Mouse (Mus musculus) embryo, embryonic 11 days (tissue): ENCODE results near the gene Cpt1a.
A peak's percentile ranks its signal among the peaks of the same experiment; 100 is the strongest.

Source experiments
- DNase-seq: peaks from one replicate; pipeline ENCODE4 v3.0.0-alpha.2; 2015

Cpt1a gene

GRCm38 (mm10) chr19:3322261-3322969, at the start of gene Cpt1a:
Cpt1a (plus strand) TSS chr19:3322334.
- peak; percentile 45 for DNase-seq

- DNase-seq: no peak
Measured at GRCm38 (mm10) chr19:3273331-3273730, 48.8 kb upstream of the Cpt1a start.

GRCm38 (mm10) chr19:3275744-3276365, 46.3 kb upstream of the Cpt1a start:
- DNase-seq: no peak

GRCm38 (mm10) chr19:3281886-3282285, 40.2 kb upstream of the Cpt1a start:
- DNase-seq: no peak

GRCm38 (mm10) chr19:3282572-3283467, 39.3 kb upstream of the Cpt1a start, which contains the start of the genes Mrpl21 and Ighmbp2:
Mrpl21 (plus strand) TSS chr19:3282901.
Ighmbp2 (minus strand) TSS chr19:3283017.
- DNase-seq: peak; percentile 94

GRCm38 (mm10) chr19:3289006-3289405, 33.1 kb upstream of the Cpt1a start:
- DNase-seq: no peak

GRCm38 (mm10) chr19:3292028-3292427, 30.1 kb upstream of the Cpt1a start:
- DNase-seq: peak; percentile 64

GRCm38 (mm10) chr19:3292993-3293392, 29.1 kb upstream of the Cpt1a start:
- DNase-seq: no peak

GRCm38 (mm10) chr19:3295245-3295644, 26.9 kb upstream of the Cpt1a start:
- DNase-seq: no peak

- no peak for DNase-seq
Measured at GRCm38 (mm10) chr19:3297034-3297433, 25.1 kb upstream of the Cpt1a start.

- DNase-seq: no peak
Measured at GRCm38 (mm10) chr19:3297775-3298174, 24.4 kb upstream of the Cpt1a start.

GRCm38 (mm10) chr19:3304017-3304416, 18.1 kb upstream of the Cpt1a start:
- DNase-seq: no peak

GRCm38 (mm10) chr19:3307175-3307949, 14.8 kb upstream of the Cpt1a start:
- DNase-seq: no peak

GRCm38 (mm10) chr19:3319341-3319740, 2.8 kb upstream of the Cpt1a start:
- DNase-seq: no peak

GRCm38 (mm10) chr19:3320086-3320485, 2.0 kb upstream of the Cpt1a start:
- DNase-seq: no peak

- DNase-seq: no peak
Measured at GRCm38 (mm10) chr19:3320801-3321200, 1.3 kb upstream of the Cpt1a start.

- no peak for DNase-seq
Measured at GRCm38 (mm10) chr19:3321617-3322016, 517 bp upstream of the Cpt1a start.

GRCm38 (mm10) chr19:3323201-3323621, 1.1 kb downstream of the Cpt1a start:
- DNase-seq: peak; percentile 87

- DNase-seq: peak; percentile 35
Measured at GRCm38 (mm10) chr19:3323753-3324270, 1.7 kb downstream of the Cpt1a start.

GRCm38 (mm10) chr19:3324271-3324811, 2.2 kb downstream of the Cpt1a start:
- DNase-seq: peak; percentile 37

GRCm38 (mm10) chr19:3324931-3325711, 3.0 kb downstream of the Cpt1a start:
- peak; percentile 95 for DNase-seq
